Mouse (Mus musculus) spleen, postnatal 10 days (tissue): ENCODE data around the gene Gm20388.

Experiments used
- DNase-seq, 2 experiments: peaks; one replicate each; pipeline ENCODE4 v3.0.0; 2021 to 2022; ENCODE audit warnings: low spot score in 2 of 2

The Gm20388 gene

GRCm38 (mm10) chr8:123122670-123123069 lies 3212.0 kb downstream of the Gm20388 start:
- no peak for DNase-seq

- peak; percentile 46 to 69 for DNase-seq
These were observed 3215.7 kb downstream of the Gm20388 start for GRCm38 (mm10) chr8:123126193-123126816.

GRCm38 (mm10) chr8:123131041-123131440 lies 3220.4 kb downstream of the Gm20388 start:
- DNase-seq, result no peak

GRCm38 (mm10) chr8:123132953-123133352 lies 3222.3 kb downstream of the Gm20388 start:
- DNase-seq, result no peak

DNA sequence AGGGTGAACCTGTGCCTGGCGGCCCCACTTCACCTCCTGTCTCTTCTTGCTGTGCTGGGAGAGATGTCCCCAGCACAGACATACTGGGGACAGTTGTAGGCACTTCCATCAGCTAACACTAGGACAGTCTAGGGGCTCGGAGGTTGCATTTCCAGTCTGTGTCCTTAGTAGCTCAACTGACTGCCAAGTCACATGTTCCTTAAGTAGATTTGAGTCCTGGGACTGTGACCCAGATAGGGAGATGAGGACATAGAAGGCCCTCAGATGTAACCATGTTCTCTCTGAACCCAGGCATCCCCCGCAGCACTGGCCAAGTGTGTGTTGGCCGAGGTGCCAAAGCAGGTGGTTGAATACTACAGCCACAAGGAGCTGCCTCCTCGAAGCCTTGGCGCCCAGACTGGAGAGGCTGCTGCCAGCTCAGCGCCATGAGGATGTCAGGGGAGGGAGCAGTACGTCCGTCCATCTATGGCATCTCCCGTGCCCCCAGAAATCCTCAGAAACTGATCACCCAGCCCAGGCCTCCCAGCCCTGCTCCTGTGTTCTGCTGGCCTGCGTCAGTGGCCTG lies 3223.6 kb downstream of the Gm20388 start:
- no peak for DNase-seq

- DNase-seq, result no peak
These were observed 3224.8 kb downstream of the Gm20388 start for GRCm38 (mm10) chr8:123135406-123135805.

DNA sequence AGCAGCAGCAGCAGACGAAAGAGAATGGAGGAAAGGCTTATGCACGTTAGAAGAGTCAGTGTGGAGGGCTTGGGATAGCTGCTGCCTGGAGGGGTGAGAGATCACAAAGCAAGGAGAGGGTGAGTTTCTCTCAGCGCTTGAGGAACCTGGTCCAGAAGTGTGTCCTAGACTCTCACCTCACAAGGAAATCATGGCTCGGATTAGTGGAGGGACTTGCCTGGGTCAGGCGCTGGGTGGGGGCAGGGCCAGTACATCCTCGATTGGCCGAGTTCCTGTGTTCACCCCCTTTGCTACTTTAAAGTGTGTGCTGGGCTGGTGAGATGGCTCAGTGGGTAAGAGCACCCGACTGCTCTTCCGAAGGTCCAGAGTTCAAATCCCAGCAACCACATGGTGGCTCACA lies 3225.2 kb downstream of the Gm20388 start:
- DNase-seq, result no peak

DNA sequence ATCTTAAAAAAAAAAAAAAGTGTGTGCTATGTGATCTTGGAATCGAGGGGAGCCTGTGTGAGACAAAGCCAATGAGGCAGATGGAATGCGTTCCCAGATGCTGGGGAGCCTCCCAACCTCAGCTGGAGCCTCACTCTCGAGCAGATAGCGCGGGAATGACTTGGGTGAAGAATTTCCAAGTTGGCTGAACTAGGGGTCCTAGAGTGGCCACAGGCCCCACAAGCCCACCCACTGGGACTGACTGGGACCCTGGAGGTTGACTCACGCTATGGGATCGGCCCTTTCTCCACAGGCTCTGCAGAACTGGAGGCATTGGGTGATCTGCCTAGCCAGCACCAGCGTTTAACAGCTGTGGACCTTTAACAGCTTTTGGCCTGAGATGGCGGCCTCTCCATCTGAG lies 3225.6 kb downstream of the Gm20388 start:
- DNase-seq, result no peak

- DNase-seq, result no peak
These were observed 3227.0 kb downstream of the Gm20388 start for GRCm38 (mm10) chr8:123137645-123138077.

DNA sequence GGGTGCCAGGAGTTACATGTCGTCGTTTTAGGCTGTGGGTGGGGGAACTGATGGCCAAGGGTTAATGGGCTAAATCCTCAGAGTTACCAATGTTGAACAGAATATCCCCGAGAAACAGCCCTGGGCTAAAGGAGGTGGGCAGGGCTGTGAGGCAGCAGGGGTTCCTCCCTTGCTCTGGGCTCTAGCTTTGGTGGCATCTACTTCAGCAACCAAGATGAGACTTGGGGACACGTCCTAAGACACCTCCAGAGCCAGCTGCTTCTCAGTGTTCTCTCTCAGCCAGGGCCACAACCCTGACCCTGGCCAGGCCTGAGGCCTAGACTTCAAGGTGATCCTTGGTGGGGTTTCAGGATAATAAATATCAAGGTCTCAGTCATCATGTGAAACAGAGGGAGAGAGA lies 3228.1 kb downstream of the Gm20388 start:
- DNase-seq, result no peak

DNA sequence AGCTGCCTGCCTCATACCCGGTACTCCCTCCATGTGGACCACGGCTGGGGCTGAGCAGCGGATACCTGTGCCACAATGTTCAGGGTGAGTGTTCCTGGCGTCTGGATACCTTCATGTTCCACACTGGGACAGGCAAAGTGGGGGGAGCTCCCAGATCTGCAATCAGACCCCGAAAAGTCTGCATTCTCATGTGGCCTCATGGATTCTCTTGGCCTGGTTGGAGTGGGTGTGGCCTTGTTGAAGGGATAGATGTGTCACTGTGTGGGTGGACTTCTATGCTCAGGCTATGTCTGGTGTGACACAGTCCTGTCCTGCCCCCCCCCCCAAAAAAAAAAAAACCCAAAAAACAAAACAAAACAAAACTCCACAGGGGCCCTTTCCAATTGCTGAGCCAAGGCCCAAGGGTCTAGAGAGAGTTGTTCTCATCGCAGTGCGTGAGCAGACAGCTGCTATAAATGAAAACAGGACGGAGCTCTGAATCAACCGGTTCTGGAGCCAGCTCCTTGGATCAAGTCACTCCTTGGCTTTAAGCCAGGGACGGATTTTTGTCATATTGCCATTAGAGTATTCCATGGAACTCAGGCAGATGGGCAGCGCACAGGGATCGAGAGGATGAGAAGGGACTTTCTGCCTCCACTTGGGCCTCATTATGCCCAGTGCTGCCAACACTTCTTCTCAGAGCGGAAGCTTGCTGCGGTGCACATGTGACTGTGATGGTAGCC lies 3231.3 kb downstream of the Gm20388 start:
- no peak for DNase-seq

- DNase-seq, result peak in 1 of 2 experiments; percentile 52
These were observed 3234.6 kb downstream of the Gm20388 start for GRCm38 (mm10) chr8:123145279-123145678.

DNA sequence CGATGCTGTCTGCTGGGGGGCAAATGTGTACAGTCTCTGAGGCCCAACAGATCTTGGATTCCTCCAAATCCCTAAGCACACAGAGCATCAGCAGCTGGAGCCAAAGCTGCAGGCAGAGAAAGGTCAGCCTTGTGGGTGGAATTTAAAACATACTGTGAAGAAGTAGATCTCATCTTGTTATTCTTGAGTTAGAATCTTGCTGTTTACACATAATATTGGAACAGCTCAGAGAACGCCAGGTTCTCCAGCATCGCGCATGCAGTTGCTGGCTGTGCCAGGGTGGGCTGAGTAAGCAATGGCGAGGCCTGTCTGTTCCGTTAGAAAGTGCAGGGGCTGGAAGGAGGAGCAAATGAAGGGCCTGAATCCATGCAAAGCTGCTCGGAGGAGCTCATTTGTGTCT lies 3235.7 kb downstream of the Gm20388 start:
- no peak for DNase-seq

GRCm38 (mm10) chr8:123150737-123151171 lies 3240.1 kb downstream of the Gm20388 start:
- DNase-seq, result no peak

DNA sequence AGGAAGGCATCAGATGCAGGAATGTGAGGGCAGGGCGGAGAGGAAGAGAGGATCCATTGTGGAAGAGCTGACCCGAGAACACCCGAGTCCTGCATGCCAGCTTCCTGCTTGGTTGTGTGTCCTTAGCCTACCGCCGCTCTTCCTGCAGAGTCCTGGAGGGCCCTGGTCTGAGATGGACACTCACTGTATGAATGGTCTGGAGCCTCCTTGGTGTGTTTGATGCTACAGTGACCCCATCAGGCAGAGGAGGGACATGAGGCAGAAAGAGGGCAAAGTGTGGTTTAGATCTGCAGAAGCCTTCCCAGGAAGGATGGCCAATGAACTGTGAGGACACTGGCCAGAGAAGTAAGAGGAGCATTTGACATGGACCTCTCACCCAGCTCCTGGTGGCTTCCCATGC lies 3244.5 kb downstream of the Gm20388 start:
- DNase-seq, result peak; percentile 30 to 33

GRCm38 (mm10) chr8:123156070-123156773 lies 3245.6 kb downstream of the Gm20388 start:
- peak; percentile 46 to 49 for DNase-seq

GRCm38 (mm10) chr8:123157888-123158465 lies 3247.3 kb downstream of the Gm20388 start, which contains the start of gene Sult5a1:
Sult5a1 (minus strand) TSS chr8:123158315.
- DNase-seq, result no peak

- no peak for DNase-seq
These were observed 3270.8 kb downstream of the Gm20388 start for GRCm38 (mm10) chr8:123181391-123181790.

GRCm38 (mm10) chr8:123185566-123186409 lies 3275.1 kb downstream of the Gm20388 start, which contains the start of gene Dpep1:
Dpep1 (plus strand) TSS chr8:123186242.
- DNase-seq, result no peak

DNA sequence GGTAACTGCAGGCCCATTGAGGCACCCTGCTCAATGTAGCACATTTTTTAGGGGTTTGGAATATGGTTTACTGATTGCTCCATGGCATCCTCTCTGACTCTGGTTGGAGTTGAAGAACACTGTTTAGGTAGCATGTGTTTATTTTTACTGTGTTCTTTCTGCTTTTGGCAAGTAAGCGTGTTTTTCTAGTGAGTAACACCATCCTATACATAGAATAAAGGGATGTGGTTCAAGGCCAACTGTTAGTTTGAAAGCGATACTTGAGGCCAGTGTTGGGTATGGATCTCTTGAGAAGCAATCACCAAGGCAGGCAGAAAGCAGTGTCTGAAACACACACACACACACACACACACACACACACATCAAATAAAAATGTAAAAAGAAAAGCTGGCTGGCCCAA lies 3277.4 kb downstream of the Gm20388 start:
- DNase-seq, result no peak

- no peak for DNase-seq
These were observed 3278.2 kb downstream of the Gm20388 start for GRCm38 (mm10) chr8:123188841-123189240.
